Mouse (Mus musculus): Measurements from ENCODE around the gene Hoxd4. TPM values are rescaled to one million over a fixed set of nuclear protein-coding genes. Genes with fewer than 3 reads are reported as not detected.

The Hoxd4 gene
- polyA plus RNA-seq, 1 experiment from 2014 or later: 0.95 TPM

GRCm38 (mm10) chr2:74777536-74778275, 66.0 kb downstream of the Hoxd4 start:
- 72% methylated on average over 13 of the region's 13 CpGs for WGBS
- H3K27ac ChIP-seq (ENCODE audit: low read length): no peak overlapping the region
- H3K27me3 ChIP-seq (replicated peaks; ENCODE audit: control insufficient read depth, insufficient read depth, low read length): no peaks in the 10 kb centered on the region
- H3K4me3 ChIP-seq (ENCODE audit: low read length): no peak overlapping the region
- no peaks in the 10 kb centered on the region for H3K36me3 ChIP-seq (ENCODE audit: control insufficient read depth, insufficient read depth, low read length)
- ATAC-seq: no peak
- no peak overlapping the region for H3K9ac ChIP-seq (ENCODE audit: low read depth, low read length)
- no peaks in the 10 kb centered on the region for H3K4me1 ChIP-seq (ENCODE audit: control insufficient read depth, insufficient read depth, low read length)
- no peak overlapping the region for H3K4me2 ChIP-seq (ENCODE audit: low read depth, low read length)
- H3K9me3 ChIP-seq (ENCODE audit: control insufficient read depth, low read length): no peaks in the 10 kb centered on the region

MicroRNA genes within 50 kb of the gene (microRNA counts, 519-probe panel; counts per million panel counts)
- 3,194 counts per million, percentile 82 among the panel's probes with 10 or more counts for microRNA mmu-miR-10b

Small RNA genes within 50 kb of the gene (microRNA-seq; reads per million reads assigned to microRNA genes)
- gene Gm44463 (not detected), gene Mir10b (23,446 reads per million, percentile 96 among the genes with 10 or more reads in this experiment)

Other genes with a start within 250 kb of the Hoxd4 start
- gene Lnpk, start 132.5 kb upstream of the Hoxd4 start, polyA plus RNA-seq (2015; fragmentation: Nextera tagmentation; extraction: Ambion mirVana): 17.9 and 18.4 TPM in 2 replicates
- 0.05 TPM in 1 of 2 replicates, not detected in the other for gene Evx2, start 52.4 kb upstream of the Hoxd4 start, polyA plus RNA-seq (2015; fragmentation: Nextera tagmentation; extraction: Ambion mirVana)
- 0.18 and 0.32 TPM in 2 replicates for gene Hoxd13, start 43.6 kb upstream of the Hoxd4 start, polyA plus RNA-seq (2015; fragmentation: Nextera tagmentation; extraction: Ambion mirVana)
- gene Hoxd12, start 36.9 kb upstream of the Hoxd4 start, polyA plus RNA-seq (2015; fragmentation: Nextera tagmentation; extraction: Ambion mirVana): 0.32 and 0.60 TPM in 2 replicates
- 0.69 and 1.1 TPM in 2 replicates for gene Hoxd11, start 32.4 kb upstream of the Hoxd4 start, polyA plus RNA-seq (2015; fragmentation: Nextera tagmentation; extraction: Ambion mirVana)
- gene Hoxd10, start 20.0 kb upstream of the Hoxd4 start, polyA plus RNA-seq (2015; fragmentation: Nextera tagmentation; extraction: Ambion mirVana): 3.7 and 4.4 TPM in 2 replicates
- gene Hoxd9, start 14.2 kb upstream of the Hoxd4 start, polyA plus RNA-seq (2015; fragmentation: Nextera tagmentation; extraction: Ambion mirVana): 1.8 and 2.5 TPM in 2 replicates
- 3.1 TPM in 2 replicates for gene Hoxd8, start 7.3 kb upstream of the Hoxd4 start, polyA plus RNA-seq (2015; fragmentation: Nextera tagmentation; extraction: Ambion mirVana)
- 13.4 and 15.1 TPM in 2 replicates for gene Hoxd3, start within 50 bp of the Hoxd4 start, polyA plus RNA-seq (2015; fragmentation: Nextera tagmentation; extraction: Ambion mirVana)
- gene Gm28230, start 14.8 kb downstream of the Hoxd4 start, polyA plus RNA-seq (2015; fragmentation: Nextera tagmentation; extraction: Ambion mirVana): 0.24 TPM in 1 of 2 replicates, not detected in the other
- gene Hoxd1, start 51.1 kb downstream of the Hoxd4 start, polyA plus RNA-seq (2015; fragmentation: Nextera tagmentation; extraction: Ambion mirVana): 0.10 and 0.11 TPM in 2 replicates
- 102 and 103 TPM in 2 replicates for gene Mtx2, start 113.9 kb downstream of the Hoxd4 start, polyA plus RNA-seq (2015; fragmentation: Nextera tagmentation; extraction: Ambion mirVana)